Mouse (Mus musculus): Measurements from ENCODE around the gene Esp6.
"Not testable (repeated sequence)": the region's sequence is repeated elsewhere in the genome, so short reads cannot be mapped to it uniquely, and the experiment has no call there.

Esp6 gene

GRCm38 (mm10) chr17:40561207-40561606 lies at the start of gene Esp6:
Gene Esp6 (plus strand): TSS chr17:40561507.
- no peak for DNase-seq (ENCODE audit: low spot score in 2 of 2)

GRCm38 (mm10) chr17:40519818-40520217 lies 41.5 kb upstream of the Esp6 start, which contains the start of gene Esp8:
Gene Esp8 (plus strand): TSS chr17:40520022.
- no peak for DNase-seq (ENCODE audit: low spot score in 2 of 2)

- DNase-seq (ENCODE audit: low spot score in 2 of 2): no peak
These were observed 31.5 kb upstream of the Esp6 start for GRCm38 (mm10) chr17:40529813-40530212.

GRCm38 (mm10) chr17:40531147-40531546 lies 30.2 kb upstream of the Esp6 start:
- no peak for DNase-seq (ENCODE audit: low spot score in 2 of 2)

- not testable (repeated sequence) for DNase-seq (ENCODE audit: low spot score in 2 of 2)
These were observed 14.3 kb upstream of the Esp6 start for GRCm38 (mm10) chr17:40547005-40547404.

- DNase-seq (ENCODE audit: low spot score in 2 of 2): no peak
These were observed 7.8 kb upstream of the Esp6 start for GRCm38 (mm10) chr17:40553470-40553869.

- not testable (repeated sequence) for DNase-seq (ENCODE audit: low spot score in 2 of 2)
These were observed 22.6 kb downstream of the Esp6 start for GRCm38 (mm10) chr17:40583906-40584305.

GRCm38 (mm10) chr17:40591297-40591696 lies 30.0 kb downstream of the Esp6 start:
- no peak for DNase-seq (ENCODE audit: low spot score in 2 of 2)

- no peak for DNase-seq (ENCODE audit: low spot score in 2 of 2)
These were observed 37.0 kb downstream of the Esp6 start, which contains the start of gene Esp4 for GRCm38 (mm10) chr17:40598294-40598693. Gene Esp4 (plus strand): TSS chr17:40598594.

Measured in cerebellum, postnatal 4 days (tissue).